Mouse (Mus musculus) myocyte (in vitro differentiated cells): ENCODE measurements around the gene St3gal3.

ENCODE experiments used
- CEBPB ChIP-seq: IDR thresholded peaks from 2 replicates; pipeline ENCODE4 v1.6.1; 2011; ENCODE audit warnings: mild to moderate bottlenecking, moderate library complexity; ENCODE audit not compliant: poor library complexity, insufficient read depth, severe bottlenecking
- E2F4 ChIP-seq: IDR thresholded peaks from one replicate; pipeline ENCODE4 v1.6.1; 2011; ENCODE audit warnings: mild to moderate bottlenecking, control low read depth, moderate library complexity; ENCODE audit not compliant: insufficient read depth
- MAX ChIP-seq: IDR thresholded peaks from one replicate; pipeline ENCODE4 v1.6.1; 2011; ENCODE audit warnings: low read depth, mild to moderate bottlenecking, control low read depth
- MYOD1 ChIP-seq, 3 experiments: IDR thresholded peaks; one replicate each; pipeline ENCODE4 v1.6.1; 2011; ENCODE audit warnings: control low read depth in 2 of 3, low read depth in 2 of 3, mild to moderate bottlenecking in 2 of 3, moderate library complexity in 1 of 3; ENCODE audit not compliant: insufficient read length in 2 of 3, control insufficient read depth in 1 of 3
- MYOG ChIP-seq, 3 experiments: IDR thresholded peaks; one replicate each; pipeline ENCODE4 v1.6.1; 2011; ENCODE audit warnings: control low read depth in 2 of 3, low read depth in 2 of 3, mild to moderate bottlenecking in 2 of 3; ENCODE audit not compliant: insufficient read length in 2 of 3, control insufficient read depth in 1 of 3, insufficient read depth in 1 of 3
- POLR2A ChIP-seq: IDR thresholded peaks from one replicate; pipeline ENCODE4 v1.6.1; 2011; ENCODE audit warnings: low read depth, mild to moderate bottlenecking, control low read depth, moderate library complexity; ENCODE audit not compliant: insufficient read length
- POLR2AphosphoS2 ChIP-seq: IDR thresholded peaks from one replicate; pipeline ENCODE4 v1.6.1; 2011; ENCODE audit warnings: low read depth, control low read depth; ENCODE audit not compliant: insufficient read length
- REST ChIP-seq: IDR thresholded peaks from one replicate; pipeline ENCODE4 v1.6.1; 2011; ENCODE audit warnings: mild to moderate bottlenecking, control low read depth, moderate library complexity; ENCODE audit not compliant: insufficient read depth, insufficient read length
- TCF12 ChIP-seq: IDR thresholded peaks from one replicate; pipeline ENCODE4 v1.6.1; 2011; ENCODE audit warnings: mild to moderate bottlenecking, control low read depth; ENCODE audit not compliant: poor library complexity, insufficient read depth, severe bottlenecking
- TCF3 ChIP-seq: IDR thresholded peaks from one replicate; pipeline ENCODE4 v1.6.1; 2011; ENCODE audit warnings: low read depth, control low read depth; ENCODE audit not compliant: insufficient read length
- USF1 ChIP-seq: IDR thresholded peaks from one replicate; pipeline ENCODE4 v1.6.1; 2011; ENCODE audit warnings: low read depth, mild to moderate bottlenecking, control low read depth, moderate library complexity

GRCm38 (mm10) chr4:117984206-117984605, 150.5 kb downstream of the St3gal3 start:
- TF ChIP-seq POLR2A, result no peak
- no peak for TF ChIP-seq MAX
- TF ChIP-seq MYOD1 (IDR thresholded peaks at IDR 0.05; ENCODE audit: control insufficient read depth in 1 of 3, insufficient read length in 2 of 3, low read depth in 2 of 3), result no peak
- TF ChIP-seq CEBPB, result 0 out of 2 replicates have a peak, but pooled peaks have one; percentile 4
- no peak for TF ChIP-seq TCF12
- no peak for TF ChIP-seq REST
- TF ChIP-seq POLR2AphosphoS2, result no peak
- TF ChIP-seq MYOG (IDR thresholded peaks at IDR 0.05; ENCODE audit: control insufficient read depth in 1 of 3, insufficient read depth in 1 of 3, insufficient read length in 2 of 3, low read depth in 2 of 3), result no peak
- no peak for TF ChIP-seq USF1
- no peak for TF ChIP-seq TCF3
- no peak for TF ChIP-seq E2F4
